In genomic region chr11:32435410-32436060, GRCm38 (mm10) we compare ENCODE assay signal across 7 mouse cellular contexts. TPM values are rescaled to one million over a fixed set of nuclear protein-coding genes. Genes with fewer than 3 reads are reported as not detected.
A peak's percentile ranks its signal among the peaks of the same experiment; 100 is the strongest.
DNase-seq lines count a peak whose midpoint lies in the region; ATAC-seq and TF ChIP-seq lines count a peak whose summit lies in the region.

No protein-coding gene starts in this region.

- peaks cover 6% of the 10 kb centered on the region; the same call in 1 of the 2 replicates for H3K4me1 ChIP-seq in embryonic facial prominence, embryonic 12.5 days
- peaks cover 12% of the 10 kb centered on the region for H3K4me1 ChIP-seq in limb, embryonic 14.5 days (ENCODE audit: control insufficient read depth, insufficient read depth, low read length)

- TF ChIP-seq POLR2A in limb, embryonic 14.5 days (IDR thresholded peaks at IDR 0.05; ENCODE audit: borderline replicate concordance, extremely low read depth, insufficient read depth, insufficient read length): no peak

- intact Hi-C loops in heart, postnatal 10 days (cut with DNase I): no loop called here

- ATAC-seq in Patski: peak; percentile 94
- peak; percentile 64 for ATAC-seq in embryonic facial prominence, embryonic 12.5 days (ENCODE audit: insufficient number of reproducible peaks, insufficient read depth, low FRiP score, low TSS enrichment)
- ATAC-seq in limb, embryonic 14.5 days (ENCODE audit: low FRiP score, low read depth): peak; percentile 91

- 51% methylated on average over 6 of the region's 6 CpGs for WGBS in embryonic facial prominence, embryonic 12.5 days
- WGBS in limb, embryonic 14.5 days: 40% methylated on average over 6 of the region's 6 CpGs

- no peaks in the 10 kb centered on the region for H3K36me3 ChIP-seq in embryonic facial prominence, embryonic 12.5 days
- no peaks in the 10 kb centered on the region for H3K36me3 ChIP-seq in limb, embryonic 14.5 days (ENCODE audit: control insufficient read depth, insufficient read depth, low read length)

- in situ Hi-C loops in Patski (cut with MboI; ENCODE audit: low pct_unique_long_range_greater_than_20kb): no loop called here

- POLR2A ChIA-PET in Patski (lab: Charles Lee): no interaction called here

- H3K4me2 ChIP-seq in embryonic facial prominence, embryonic 12.5 days (replicated peaks): no peak overlapping the region
- no peak overlapping the region for H3K4me2 ChIP-seq in limb, embryonic 14.5 days (replicated peaks; ENCODE audit: low read depth, low read length, severe bottlenecking)

- CTCF ChIA-PET in Patski (lab: Charles Lee): no interaction called here

- H3K27me3 ChIP-seq in Patski: no peaks in the 10 kb centered on the region
- no peaks in the 10 kb centered on the region for H3K27me3 ChIP-seq in embryonic facial prominence, embryonic 12.5 days
- H3K27me3 ChIP-seq in limb, embryonic 14.5 days (ENCODE audit: control insufficient read depth, insufficient read depth, low read length): no peaks in the 10 kb centered on the region

- no peak for TF ChIP-seq CTCF in Patski (IDR thresholded peaks at IDR 0.05)

- no peak overlapping the region for H3K9ac ChIP-seq in embryonic facial prominence, embryonic 12.5 days
- no peak overlapping the region for H3K9ac ChIP-seq in limb, embryonic 14.5 days (ENCODE audit: low read depth, low read length, severe bottlenecking)

- peak overlapping the region; percentile 64; the same call in 1 of the 2 replicates for H3K27ac ChIP-seq in embryonic facial prominence, embryonic 12.5 days
- H3K27ac ChIP-seq in limb, embryonic 14.5 days (replicated peaks; ENCODE audit: low read depth, low read length): peak overlapping the region; percentile 67

- peak; percentile 39 for DNase-seq in Patski (ENCODE audit: low read depth, low spot score)
- DNase-seq in heart, postnatal 10 days: peak; percentile 78 to 83
- DNase-seq in limb, embryonic 14.5 days (ENCODE audit: low spot score): peak; percentile 89
- peak; percentile 66 for DNase-seq in testis, postnatal 10 days (ENCODE audit: low spot score)
- no peak for DNase-seq in layer of hippocampus, postnatal 36 days
- DNase-seq in layer of hippocampus, adult 18-20 months (ENCODE audit: low spot score in 2 of 2): no peak

- no peaks in the 10 kb centered on the region for H3K9me3 ChIP-seq in embryonic facial prominence, embryonic 12.5 days
- no peaks in the 10 kb centered on the region for H3K9me3 ChIP-seq in limb, embryonic 14.5 days (ENCODE audit: control insufficient read depth, low read length)

- H3K4me3 ChIP-seq in embryonic facial prominence, embryonic 12.5 days: no peak overlapping the region
- no peak overlapping the region for H3K4me3 ChIP-seq in limb, embryonic 14.5 days (replicated peaks; ENCODE audit: low read length)

RNA-seq across cellular contexts. Expression of gene Ubtd2, which starts 19.6 kb away (rescaled TPM):
- 22.4 TPM for polyA plus RNA-seq in Patski (2021)
- 93.7 and 96.7 TPM in 2 replicates for polyA plus RNA-seq in embryonic facial prominence, embryonic 12.5 days (2016; fragmentation: Nextera tagmentation; extraction: Ambion mirVana)
- total RNA-seq in heart, postnatal 10 days (2021): 10 to 100 TPM; 18.1 to 19.8 TPM
- 74.2 and 78.1 TPM in 2 replicates for polyA plus RNA-seq in limb, embryonic 14.5 days (2012; rRNA removed)
- polyA plus RNA-seq in limb, embryonic 14.5 days (2014; fragmentation: Nextera tagmentation; extraction: Ambion mirVana): 107 and 118 TPM in 2 replicates
- total RNA-seq in layer of hippocampus, postnatal 36 days (2021): 10 to 100 TPM; 34.7 to 34.9 TPM
- 10 to 100 TPM; 27.4 to 31.3 TPM for total RNA-seq in layer of hippocampus, adult 18-20 months (2021)

Comparison
In these comparisons a context has a peak if more than half of its experiments do, and no peak if none do; other contexts are left out.
1. DNase-seq: peak in Patski (single experiment), heart, postnatal 10 days (2 of 2), limb, embryonic 14.5 days (single experiment) and testis, postnatal 10 days (single experiment); none in layer of hippocampus, postnatal 36 days (0 of 2) and layer of hippocampus, adult 18-20 months (0 of 2).
2. Peak in every context shown above with its lines, with median percentiles within 50 percentile points of each other: ATAC-seq.